Mouse (Mus musculus) inflammation-experienced regulatory T-cells (primary cell): ENCODE data around the gene Htatip2. TPM values are rescaled to one million over a fixed set of nuclear protein-coding genes. Genes with fewer than 3 reads are reported as not detected.

ENCODE experiments used
- polyA plus RNA-seq, 2 experiments: library from polyadenylated mRNA; unstranded; fragments of 100-300 nt; shearing (Covaris generic); gene quantifications; one replicate each; pipeline ENCODE4 v1.2.1; 2017

Gene Htatip2
- 10 to 100 TPM; 38.2 to 40.6 TPM for polyA plus RNA-seq

DNA sequence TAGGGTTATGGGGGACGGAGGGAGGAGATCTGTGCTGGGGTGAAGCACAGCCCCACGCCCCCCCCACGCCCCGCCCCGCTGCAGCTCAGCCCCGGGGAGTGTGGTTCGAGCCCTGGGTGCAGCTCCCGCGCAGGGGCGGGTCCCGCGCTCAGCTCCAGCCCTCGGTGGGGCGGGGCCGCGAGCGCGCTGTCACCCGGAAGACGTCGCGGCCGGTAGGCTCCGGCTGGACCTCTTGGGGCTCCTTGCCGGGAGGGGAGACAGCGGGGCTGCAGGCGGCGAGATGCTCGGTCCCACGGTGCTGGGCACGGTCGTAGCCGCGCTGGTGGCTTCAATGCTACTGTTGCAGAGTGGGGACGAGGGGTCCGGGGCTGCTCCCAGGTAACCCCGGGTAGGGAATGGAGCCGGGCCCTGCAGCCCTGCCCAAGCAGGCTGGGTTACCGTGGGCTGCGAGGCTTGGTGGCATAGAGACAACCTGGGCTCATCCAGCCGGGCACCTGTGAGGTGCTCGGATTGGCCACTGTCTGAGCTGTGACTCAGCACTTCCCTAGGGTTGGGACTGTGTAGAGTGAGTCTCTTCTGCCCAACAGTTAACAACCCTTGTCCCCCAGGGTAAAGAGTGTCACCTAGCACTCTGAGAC is at the start of gene Htatip2:
Gene Htatip2 (plus strand): TSS at position 182 of the 638 bp plus-strand sequence.

DNA sequence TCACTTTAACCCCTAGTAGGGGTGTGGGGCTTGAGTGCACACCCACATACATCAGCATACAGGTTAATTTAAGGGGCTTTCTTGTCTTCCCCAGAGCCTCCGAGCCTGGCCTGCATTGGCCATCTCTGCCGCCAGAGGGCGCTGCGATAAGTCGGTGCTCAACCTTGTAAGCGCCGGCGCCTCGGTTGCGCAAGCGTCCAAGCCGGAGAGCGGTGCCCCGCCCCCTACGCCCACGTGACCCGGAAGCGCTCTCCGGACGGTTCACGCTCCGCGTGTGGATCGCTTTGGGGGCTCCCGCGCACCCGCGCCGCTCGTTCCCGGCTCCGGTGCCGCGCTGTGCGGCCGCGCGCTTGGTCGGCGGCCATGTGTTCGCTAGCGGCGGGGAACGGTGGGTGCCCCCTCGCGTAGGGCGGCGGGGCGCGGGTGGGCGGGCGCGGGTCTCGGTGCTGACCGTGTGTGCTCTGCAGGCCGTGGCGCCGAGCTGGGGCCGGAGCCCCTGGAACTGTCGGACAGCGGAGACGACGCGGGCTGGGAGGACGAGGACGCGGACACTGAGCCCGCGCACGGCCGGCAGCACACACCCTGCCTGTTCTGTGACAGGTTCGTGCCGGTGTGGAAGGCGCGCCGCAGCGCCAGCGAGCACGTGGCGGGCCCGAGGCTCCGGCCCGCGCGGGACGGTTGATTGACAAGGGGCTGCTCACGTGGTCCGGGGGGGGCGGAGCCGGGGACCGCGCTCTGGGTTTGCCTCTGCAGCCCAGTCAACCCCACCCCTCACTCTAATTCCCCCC is 19.4 kb downstream of the Htatip2 start, which contains the start of gene Prmt3:
Gene Prmt3 (plus strand): TSS at position 233 of the 788 bp plus-strand sequence.

Other genes starting within 250 kb of the Htatip2 start
- under 1 TPM in 1 of 2 experiments, not detected in 1; 0.17 TPM for gene Dbx1, start 122.3 kb upstream of the Htatip2 start, polyA plus RNA-seq
- 10 to 100 TPM; 58.3 to 61.2 TPM for gene Prmt3, start 19.2 kb downstream of the Htatip2 start, polyA plus RNA-seq
- gene Slc6a5, start 151.0 kb downstream of the Htatip2 start, polyA plus RNA-seq = under 1 TPM; 0.08 to 0.11 TPM
- gene Nell1, start 215.7 kb downstream of the Htatip2 start, polyA plus RNA-seq = under 1 TPM; 0.08 to 0.23 TPM